Mouse (Mus musculus): Measurements from ENCODE around the gene Mboat7. TPM values are rescaled to one million over a fixed set of nuclear protein-coding genes. Genes with fewer than 3 reads are reported as not detected.
A peak's percentile ranks its signal among the peaks of the same experiment; 100 is the strongest.
"Not testable (repeated sequence)": the region's sequence is repeated elsewhere in the genome, so short reads cannot be mapped to it uniquely, and the experiment has no call there.

Gene Mboat7
- polyA plus RNA-seq (2012; fragmentation: generic; extraction: Trizol) = 45.8 TPM
- long read RNA-seq, experiment 1, transcript Mboat7-201 (8 exons, 2,878 nt) = major isoform, 14 of 20 reads
- long read RNA-seq, experiment 1, partial matches to known transcripts = 1 of 20 reads
- long read RNA-seq, experiment 1, other reads (novel, unspliced or antisense) = 5 of 20 reads
- long read RNA-seq, experiment 2, transcript Mboat7-201 (8 exons, 2,878 nt) = major isoform, 266 of 328 reads
- long read RNA-seq, experiment 2, partial matches to known transcripts = 5 of 328 reads
- long read RNA-seq, experiment 2, other reads (novel, unspliced or antisense) = 55 of 328 reads

DNA sequence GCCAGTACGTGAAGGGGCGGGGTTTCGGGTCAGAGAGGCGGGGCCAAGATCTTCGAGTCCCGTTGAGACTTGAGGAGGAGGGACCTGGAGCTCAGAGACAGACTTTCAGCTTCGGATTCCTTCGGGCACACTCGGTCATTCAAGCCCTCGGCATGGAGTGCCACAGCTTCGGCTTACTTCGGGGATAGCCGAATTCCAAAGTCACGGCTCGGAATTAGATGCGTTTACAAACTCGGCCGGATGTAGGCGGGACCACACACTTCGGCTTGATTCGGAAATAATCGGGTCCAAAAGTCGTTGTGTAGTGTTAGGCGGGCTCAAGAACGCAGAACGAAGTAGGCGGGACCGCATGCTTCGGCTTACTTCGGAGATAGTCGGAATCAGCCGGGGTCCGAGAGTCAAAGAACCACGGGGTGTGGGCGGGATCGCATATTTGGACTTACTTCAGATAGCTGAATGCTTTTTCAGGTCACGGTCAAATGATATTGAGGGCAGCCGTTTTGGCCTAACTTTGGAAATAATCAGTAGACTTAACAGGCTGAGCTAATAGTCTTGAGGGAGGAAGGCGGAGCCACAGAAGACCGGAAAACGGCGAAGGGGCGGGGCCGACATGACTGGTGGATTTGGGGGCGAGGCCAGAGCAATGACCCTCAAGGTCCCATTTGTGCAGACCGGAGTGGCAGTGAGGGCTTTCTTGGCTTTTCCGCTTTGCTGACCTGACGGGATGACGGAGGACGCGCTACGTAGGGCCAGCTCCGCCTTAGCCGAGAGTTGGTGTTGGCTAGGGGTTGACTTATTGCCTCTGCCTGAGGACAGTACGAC is at the start of gene Mboat7:
Gene Mboat7, minus strand, starts transcription at position 537 of the 822 bp plus-strand sequence.
- peaks cover 23% of the 10 kb centered on the region for H3K36me3 ChIP-seq (ENCODE audit: control insufficient read depth, insufficient read depth)
- peak within 1 kb of the TSS; percentile 50 for H3K4me3 ChIP-seq (ENCODE audit: insufficient read depth, poor library complexity, severe bottlenecking)
- peaks cover 15% of the 10 kb centered on the region for H3K79me3 ChIP-seq (ENCODE audit: low read depth)
- H3ac ChIP-seq (ENCODE audit: control insufficient read depth, insufficient read length, low read depth) = peak within 1 kb of the TSS; percentile 78
- TF ChIP-seq CTCF (IDR thresholded peaks at IDR 0.05; ENCODE audit: control insufficient read depth, insufficient read depth, insufficient read length) (no peak), MAX (IDR thresholded peaks at IDR 0.05) (peak; percentile 22), MYOG (IDR thresholded peaks at IDR 0.05; ENCODE audit: control insufficient read depth, extremely low read depth, insufficient read length) (no peak)
- peaks cover 36% of the 10 kb centered on the region for H3K79me2 ChIP-seq (ENCODE audit: control insufficient read depth, insufficient read depth)
- no peaks in the 10 kb centered on the region for H3K27me3 ChIP-seq (ENCODE audit: control insufficient read depth, insufficient read depth, insufficient read length)

DNA sequence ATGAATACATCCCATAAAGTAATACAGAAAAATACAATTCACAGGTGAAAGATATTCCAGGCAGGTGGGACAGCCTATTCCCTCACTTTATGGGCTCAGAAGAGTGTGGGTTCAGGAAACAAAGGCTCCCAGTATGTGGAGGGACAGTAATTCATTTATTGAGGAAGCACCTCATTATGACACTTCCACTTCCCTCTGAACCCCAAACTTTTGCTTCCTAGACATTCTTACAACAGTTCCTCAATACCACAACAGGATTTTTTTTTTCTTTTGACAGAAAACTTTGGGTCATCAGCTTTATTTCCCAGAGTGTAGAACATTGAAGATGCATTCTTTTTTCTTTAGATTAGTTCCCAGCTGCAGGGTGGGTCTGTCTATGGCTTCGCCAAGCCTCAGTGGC is 39.4 kb upstream of the Mboat7 start:
- not testable (repeated sequence) for H3ac ChIP-seq (ENCODE audit: control insufficient read depth, insufficient read length, low read depth); H3K27me3 ChIP-seq (ENCODE audit: control insufficient read depth, insufficient read depth, insufficient read length); H3K79me2 ChIP-seq (ENCODE audit: control insufficient read depth, insufficient read depth); H3K36me3 ChIP-seq (ENCODE audit: control insufficient read depth, insufficient read depth); H3K4me3 ChIP-seq (ENCODE audit: insufficient read depth, poor library complexity, severe bottlenecking); H3K79me3 ChIP-seq (ENCODE audit: low read depth)

DNA sequence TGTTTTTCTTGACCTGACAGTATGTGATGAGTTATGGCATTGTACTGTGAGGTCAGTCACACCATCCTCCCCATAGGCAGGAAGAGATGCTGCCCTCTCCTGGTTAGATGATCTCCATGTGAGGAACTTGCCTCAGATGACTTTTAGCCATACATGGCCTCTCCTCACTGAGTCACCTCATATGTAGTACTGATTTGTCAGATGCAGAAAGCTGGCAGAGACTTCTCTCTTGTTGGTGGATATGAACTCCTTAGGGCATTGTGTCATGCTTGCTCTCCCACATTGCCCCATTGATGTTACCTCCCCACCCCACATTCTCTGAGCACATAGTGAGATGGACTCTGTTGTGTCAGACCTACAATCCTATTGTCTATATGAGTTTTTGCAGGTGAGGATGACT is 32.1 kb upstream of the Mboat7 start:
- H3K36me3 ChIP-seq (ENCODE audit: control insufficient read depth, insufficient read depth); H3K27me3 ChIP-seq (ENCODE audit: control insufficient read depth, insufficient read depth, insufficient read length); H3ac ChIP-seq (ENCODE audit: control insufficient read depth, insufficient read length, low read depth); H3K4me3 ChIP-seq (ENCODE audit: insufficient read depth, poor library complexity, severe bottlenecking); H3K79me2 ChIP-seq (ENCODE audit: control insufficient read depth, insufficient read depth); H3K79me3 ChIP-seq (ENCODE audit: low read depth): not testable (repeated sequence)

DNA sequence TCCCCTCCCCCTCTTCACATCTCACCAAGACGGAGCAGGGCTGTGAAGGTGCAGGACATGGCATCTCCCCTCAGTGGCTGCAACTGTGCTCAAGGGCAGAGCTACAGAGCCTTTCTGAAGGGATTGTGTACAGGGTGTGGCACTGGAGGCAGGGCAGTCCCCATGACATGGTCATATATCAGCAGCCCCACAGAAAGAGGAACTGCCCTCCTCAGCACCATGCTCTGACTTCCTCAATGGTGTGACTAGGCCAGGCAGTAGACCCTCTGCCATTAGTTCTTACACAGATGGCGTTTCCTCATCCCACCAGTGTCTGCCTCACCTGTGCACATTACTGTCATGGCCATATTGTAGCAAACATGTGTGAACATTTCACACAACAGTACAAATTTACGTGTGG is 26.9 kb upstream of the Mboat7 start, which contains the start of gene Pirb:
Gene Pirb, minus strand, starts transcription at position 124 of the 400 bp plus-strand sequence.
- H3K79me2 ChIP-seq (ENCODE audit: control insufficient read depth, insufficient read depth); H3K27me3 ChIP-seq (ENCODE audit: control insufficient read depth, insufficient read depth, insufficient read length); H3K36me3 ChIP-seq (ENCODE audit: control insufficient read depth, insufficient read depth); H3K4me3 ChIP-seq (ENCODE audit: insufficient read depth, poor library complexity, severe bottlenecking); H3ac ChIP-seq (ENCODE audit: control insufficient read depth, insufficient read length, low read depth); H3K79me3 ChIP-seq (ENCODE audit: low read depth): not testable (repeated sequence)

DNA sequence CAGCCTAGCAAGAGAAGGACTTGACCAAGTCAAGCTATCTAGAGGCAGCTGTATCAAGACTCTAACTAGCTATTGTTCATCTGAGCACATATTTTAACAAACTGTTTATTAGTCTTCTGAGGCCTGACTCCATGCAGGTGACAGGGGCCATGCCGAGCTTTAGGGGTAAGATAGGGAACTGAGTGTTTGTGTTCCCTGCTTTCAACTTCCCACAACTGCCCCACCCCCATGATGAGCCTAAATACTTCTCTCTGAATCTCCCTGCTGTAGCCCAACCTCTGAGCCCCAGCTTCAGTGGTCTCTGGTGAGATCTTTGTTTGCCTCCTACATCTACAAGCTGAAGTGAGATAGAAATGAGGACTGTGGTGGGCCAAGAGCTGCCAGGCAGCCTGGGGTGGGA is 21.9 kb upstream of the Mboat7 start:
- H3K79me3 ChIP-seq (ENCODE audit: low read depth) = no peaks in the 10 kb centered on the region
- no peak for TF ChIP-seq MYOG (IDR thresholded peaks at IDR 0.05; ENCODE audit: control insufficient read depth, extremely low read depth, insufficient read length)
- no peak overlapping the region for H3K4me3 ChIP-seq (ENCODE audit: insufficient read depth, poor library complexity, severe bottlenecking)
- no peaks in the 10 kb centered on the region for H3K36me3 ChIP-seq (ENCODE audit: control insufficient read depth, insufficient read depth)
- H3ac ChIP-seq (ENCODE audit: control insufficient read depth, insufficient read length, low read depth) = no peak overlapping the region
- no peaks in the 10 kb centered on the region for H3K79me2 ChIP-seq (ENCODE audit: control insufficient read depth, insufficient read depth)
- no peaks in the 10 kb centered on the region for H3K27me3 ChIP-seq (ENCODE audit: control insufficient read depth, insufficient read depth, insufficient read length)

DNA sequence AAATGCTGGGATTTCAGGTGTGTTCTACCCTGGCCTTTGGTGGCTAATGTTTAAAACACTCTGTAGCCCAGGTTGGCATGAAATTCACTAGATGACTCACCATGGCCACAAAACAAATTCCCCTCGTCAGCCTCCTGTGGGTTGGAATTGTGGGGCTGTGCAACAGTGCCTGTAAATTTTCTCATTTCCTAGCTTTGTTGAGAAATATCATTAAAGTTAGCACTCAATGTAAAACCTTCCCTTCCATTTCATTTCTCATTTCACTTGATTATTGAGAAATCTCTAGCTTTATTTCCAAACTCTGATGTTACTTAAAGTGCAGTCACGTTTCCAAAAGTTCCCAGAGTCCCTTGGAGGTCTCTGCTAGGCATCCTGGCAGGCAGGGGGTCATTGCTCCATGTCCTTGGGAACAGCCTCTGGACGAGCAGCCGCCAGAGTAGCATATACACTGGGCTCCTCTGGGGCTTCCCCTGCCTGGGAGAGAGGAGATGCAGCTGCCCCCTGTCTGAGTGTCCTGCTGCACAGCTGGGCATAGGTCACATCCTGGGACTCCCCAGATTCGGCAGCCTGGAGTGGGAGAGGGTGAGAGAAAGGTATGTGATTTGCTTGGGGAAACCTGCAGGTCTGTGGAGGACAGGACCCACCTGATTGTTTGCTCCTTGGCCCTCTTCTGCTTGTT is 19.1 kb upstream of the Mboat7 start:
- no peak overlapping the region for H3ac ChIP-seq (ENCODE audit: control insufficient read depth, insufficient read length, low read depth)
- H3K36me3 ChIP-seq (ENCODE audit: control insufficient read depth, insufficient read depth) = peaks cover 4% of the 10 kb centered on the region
- TF ChIP-seq FOSL1 (IDR thresholded peaks at IDR 0.05; ENCODE audit: insufficient read depth, low read length, poor library complexity, severe bottlenecking) = no peak
- no peak for TF ChIP-seq MAX (IDR thresholded peaks at IDR 0.05)
- no peak for TF ChIP-seq CTCF (IDR thresholded peaks at IDR 0.05; ENCODE audit: control insufficient read depth, insufficient read depth, insufficient read length)
- TF ChIP-seq USF1 (IDR thresholded peaks at IDR 0.05; ENCODE audit: low read depth) = no peak
- no peak for TF ChIP-seq MYOG (IDR thresholded peaks at IDR 0.05; ENCODE audit: control insufficient read depth, extremely low read depth, insufficient read length)
- TF ChIP-seq MYOD1 (IDR thresholded peaks at IDR 0.05; ENCODE audit: control insufficient read depth, insufficient read length, low read depth) = no peak
- no peak for TF ChIP-seq CEBPB (IDR thresholded peaks at IDR 0.05; ENCODE audit: low read depth)
- no peaks in the 10 kb centered on the region for H3K79me3 ChIP-seq (ENCODE audit: low read depth)
- no peaks in the 10 kb centered on the region for H3K27me3 ChIP-seq (ENCODE audit: control insufficient read depth, insufficient read depth, insufficient read length)
- no peaks in the 10 kb centered on the region for H3K79me2 ChIP-seq (ENCODE audit: control insufficient read depth, insufficient read depth)
- H3K4me3 ChIP-seq (ENCODE audit: insufficient read depth, poor library complexity, severe bottlenecking) = no peak overlapping the region

All from C2C12 (cell line).